Mouse (Mus musculus) heart, adult 2 months (tissue): Measurements from ENCODE around the gene S100pbp.

Source experiments
- CTCF ChIP-seq: fragments of 200-600 bp; IDR thresholded peaks from 2 replicates; pipeline ENCODE4 v1.8.1; 2022; ENCODE audit warnings: antibody characterized with exemption, mild to moderate bottlenecking, moderate library complexity
- EP300 ChIP-seq: fragments of 200-500 bp; IDR thresholded peaks from 2 replicates; pipeline ENCODE4 v1.6.1; 2011; ENCODE audit warnings: low read depth, low read length, control low read depth; ENCODE audit not compliant: insufficient read depth
- POLR2A ChIP-seq: fragments of 200-500 bp; IDR thresholded peaks from 2 replicates; pipeline ENCODE4 v1.6.1; 2011; ENCODE audit warnings: mild to moderate bottlenecking, low read depth, low read length, control low read depth; ENCODE audit not compliant: insufficient read depth

GRCm38 (mm10) chr4:129122719-129123118 lies 66.8 kb downstream of the S100pbp start:
- TF ChIP-seq POLR2A = no peak
- no peak for TF ChIP-seq CTCF
- TF ChIP-seq EP300 = no peak
